Mouse (Mus musculus) brain, embryonic 14.5 days (tissue): ENCODE measurements around the gene H2al1c.
"Not testable (repeated sequence)": the region's sequence is repeated elsewhere in the genome, so short reads cannot be mapped to it uniquely, and the experiment has no call there.

ENCODE experiments used
- CTCF ChIP-seq: fragments of 200-500 bp; IDR thresholded peaks from 2 replicates; pipeline ENCODE4 v1.5.1; 2012; ENCODE audit warnings: inconsistent platforms, mild to moderate bottlenecking, moderate library complexity, borderline replicate concordance; ENCODE audit not compliant: insufficient read depth, insufficient read length; ENCODE audit errors: extremely low read depth
- POLR2A ChIP-seq: fragments of 200-500 bp; IDR thresholded peaks from 2 replicates; pipeline ENCODE4 v1.6.1; 2012; ENCODE audit warnings: mild to moderate bottlenecking, inconsistent platforms, borderline replicate concordance; ENCODE audit not compliant: poor library complexity, insufficient read depth, insufficient read length, severe bottlenecking; ENCODE audit errors: extremely low read depth

DNA sequence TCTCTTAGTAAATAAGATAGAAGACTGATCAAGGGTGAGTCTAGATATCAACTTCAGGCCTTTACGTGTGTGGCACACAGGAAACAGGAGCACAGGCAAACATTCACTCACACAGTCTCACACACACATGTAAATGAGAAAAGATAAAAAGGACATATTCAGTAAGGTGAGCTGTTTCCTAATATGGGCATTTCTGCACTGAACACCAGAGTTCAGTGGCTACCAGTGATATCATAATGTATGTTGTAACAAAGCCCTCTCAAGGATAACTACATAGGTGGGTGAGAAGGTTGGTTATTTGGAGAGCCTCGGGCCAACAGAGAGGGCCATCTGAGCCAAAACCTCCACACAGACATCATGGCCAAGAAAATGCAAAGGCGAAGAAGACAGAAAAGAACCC is 3.3 kb upstream of the H2al1c start, which contains the start of gene H2al1b:
- TF ChIP-seq CTCF, POLR2A: not testable (repeated sequence)
